Mouse (Mus musculus) MEL (cell line): ENCODE results near the gene Dennd1b. TPM values are rescaled to one million over a fixed set of nuclear protein-coding genes. Genes with fewer than 3 reads are reported as not detected.

ENCODE experiments used
- DNase-seq: peaks from one replicate; pipeline ENCODE4 v3.0.0; 2011; ENCODE audit warnings: low read depth, low spot score
- H3K27ac ChIP-seq: 2 replicates; pipeline ENCODE4 v1.5.1; 2012; ENCODE audit warnings: low read depth, mild to moderate bottlenecking, control low read depth, low read length, moderate library complexity; ENCODE audit not compliant: control insufficient read depth
- H3K27me3 ChIP-seq, 2 experiments: fragments of 150-350 bp in 1 of 2; sonication (generic) in 1 of 2; 2 replicates each; pipeline ENCODE4 v1.6.1; 2012; ENCODE audit warnings: low read length in 2 of 2, mild to moderate bottlenecking in 2 of 2, improper control_type of control experiment in 1 of 2, moderate library complexity in 1 of 2; ENCODE audit not compliant: insufficient read depth in 2 of 2, control insufficient read depth in 1 of 2
- H3K36me3 ChIP-seq, 2 experiments: 2 replicates each; pipeline ENCODE4 v1.6.1; 2012 to 2014; ENCODE audit warnings: low read length in 2 of 2, improper control_type of control experiment in 1 of 2, inconsistent platforms in 1 of 2, mild to moderate bottlenecking in 1 of 2; ENCODE audit not compliant: insufficient read depth in 2 of 2, control insufficient read depth in 1 of 2
- H3K4me1 ChIP-seq, 2 experiments: fragments of 150-350 bp in 1 of 2; sonication (generic) in 1 of 2; 2 replicates each; pipeline ENCODE4 v1.6.1; 2012; ENCODE audit warnings: low read length in 2 of 2, improper control_type of control experiment in 1 of 2, mild to moderate bottlenecking in 1 of 2; ENCODE audit not compliant: insufficient read depth in 2 of 2, control insufficient read depth in 1 of 2
- H3K4me3 ChIP-seq, 2 experiments: fragments of 150-350 bp in 1 of 2; sonication (generic) in 1 of 2; 2 replicates each; pipeline ENCODE4 v1.5.1; 2012; ENCODE audit warnings: low read depth in 2 of 2, low read length in 2 of 2, mild to moderate bottlenecking in 2 of 2, moderate library complexity in 2 of 2, control low read depth in 1 of 2, improper control_type of control experiment in 1 of 2; ENCODE audit not compliant: control insufficient read depth in 1 of 2, insufficient read depth in 1 of 2
- H3K79me2 ChIP-seq: 2 replicates; pipeline ENCODE4 v1.6.1; 2012; ENCODE audit warnings: mild to moderate bottlenecking, low read length, moderate library complexity; ENCODE audit not compliant: control insufficient read depth, poor library complexity, insufficient read depth
- H3K9ac ChIP-seq: 2 replicates; pipeline ENCODE4 v1.6.1; 2012; ENCODE audit warnings: low read depth, mild to moderate bottlenecking, control low read depth, low read length, moderate library complexity; ENCODE audit not compliant: control insufficient read depth, poor library complexity, severe bottlenecking
- H3K9me3 ChIP-seq: fragments of 150-350 bp; sonication (generic); replicated peaks from 2 replicates; pipeline ENCODE4 v1.6.1; 2012; ENCODE audit warnings: mild to moderate bottlenecking, low read length, improper control_type of control experiment, moderate library complexity; ENCODE audit not compliant: insufficient read depth
- BHLHE40 ChIP-seq: IDR thresholded peaks from 2 replicates; pipeline ENCODE4 v1.6.1; 2012; ENCODE audit warnings: low read depth, mild to moderate bottlenecking, inconsistent platforms, low read length, improper control_type of control experiment, borderline replicate concordance
- CHD2 ChIP-seq: IDR thresholded peaks from 2 replicates; pipeline ENCODE4 v1.6.1; 2011; ENCODE audit warnings: low read length, improper control_type of control experiment
- CTCF ChIP-seq, 3 experiments: IDR thresholded peaks in 2 of 3; conservative IDR thresholded peaks in 1 of 3; 2 replicates each; pipeline ENCODE4 v1.5.1; 2011 to 2012; ENCODE audit warnings: low read length in 3 of 3, low read depth in 2 of 3, mild to moderate bottlenecking in 2 of 3, improper control_type of control experiment in 1 of 3, inconsistent platforms in 1 of 3, mixed read lengths in 1 of 3, moderate library complexity in 1 of 3; ENCODE audit not compliant: control insufficient read depth in 1 of 3, insufficient read depth in 1 of 3, poor library complexity in 1 of 3, severe bottlenecking in 1 of 3
- EP300 ChIP-seq, 2 experiments: IDR thresholded peaks; 2 replicates each; pipeline ENCODE4 v1.6.1; 2011; ENCODE audit warnings: improper control_type of control experiment in 2 of 2, low read length in 2 of 2, low read depth in 1 of 2, mild to moderate bottlenecking in 1 of 2
- GATA1 ChIP-seq: IDR thresholded peaks from 2 replicates; pipeline ENCODE4 v1.6.1; 2011; ENCODE audit warnings: low read depth, low read length, improper control_type of control experiment
- JUND ChIP-seq: IDR thresholded peaks from 2 replicates; pipeline ENCODE4 v1.6.1; 2011; ENCODE audit warnings: low read depth, mild to moderate bottlenecking, improper control_type of control experiment, low read length
- KAT2A ChIP-seq: conservative IDR thresholded peaks from 2 replicates; pipeline ENCODE4 v1.6.1; 2012; ENCODE audit warnings: low read depth, low read length, improper control_type of control experiment, inconsistent platforms
- MAZ ChIP-seq: IDR thresholded peaks from 2 replicates; pipeline ENCODE4 v1.6.1; 2012; ENCODE audit warnings: low read depth, mild to moderate bottlenecking, inconsistent platforms, low read length, improper control_type of control experiment
- NELFE ChIP-seq: IDR thresholded peaks from 2 replicates; pipeline ENCODE4 v1.6.1; 2011; ENCODE audit warnings: low read depth, low read length, improper control_type of control experiment
- POLR2A ChIP-seq, 2 experiments: IDR thresholded peaks; 2 replicates each; pipeline ENCODE4 v1.6.1; 2011 to 2012; ENCODE audit warnings: low read length in 2 of 2, mild to moderate bottlenecking in 2 of 2, control low read depth in 1 of 2, improper control_type of control experiment in 1 of 2, low read depth in 1 of 2, moderate library complexity in 1 of 2; ENCODE audit not compliant: control insufficient read depth in 1 of 2, insufficient read depth in 1 of 2, poor library complexity in 1 of 2
- POLR2AphosphoS2 ChIP-seq: IDR thresholded peaks from 2 replicates; pipeline ENCODE4 v1.6.1; 2011; ENCODE audit warnings: low read length, improper control_type of control experiment
- POLR2AphosphoS5 ChIP-seq: IDR thresholded peaks from 2 replicates; pipeline ENCODE4 v1.6.1; 2012; ENCODE audit warnings: low read depth, borderline replicate concordance, mild to moderate bottlenecking, inconsistent platforms, low read length, moderate library complexity, mixed read lengths
- SIN3A ChIP-seq: IDR thresholded peaks from 2 replicates; pipeline ENCODE4 v1.6.1; 2012; ENCODE audit warnings: low read length, improper control_type of control experiment, inconsistent platforms
- SMC3 ChIP-seq: IDR thresholded peaks from 2 replicates; pipeline ENCODE4 v1.6.1; 2011; ENCODE audit warnings: low read depth, low read length, improper control_type of control experiment
- TAL1 ChIP-seq: IDR thresholded peaks from 2 replicates; pipeline ENCODE4 v1.6.1; 2012; ENCODE audit warnings: mild to moderate bottlenecking, inconsistent platforms, low read length, moderate library complexity, mixed read lengths
- UBTF ChIP-seq: IDR thresholded peaks from 2 replicates; pipeline ENCODE4 v1.6.1; 2012; ENCODE audit warnings: low read depth, mild to moderate bottlenecking, inconsistent platforms, low read length, improper control_type of control experiment, moderate library complexity, borderline replicate concordance; ENCODE audit not compliant: insufficient read depth
- USF1 ChIP-seq: IDR thresholded peaks from 2 replicates; pipeline ENCODE4 v1.6.1; 2014; ENCODE audit warnings: low read depth, mild to moderate bottlenecking, inconsistent platforms, low read length, improper control_type of control experiment, moderate library complexity
- USF2 ChIP-seq, 2 experiments: IDR thresholded peaks; 2 replicates each; pipeline ENCODE4 v1.6.1; 2011 to 2012; ENCODE audit warnings: improper control_type of control experiment in 2 of 2, low read length in 2 of 2, borderline replicate concordance in 1 of 2, inconsistent platforms in 1 of 2, low read depth in 1 of 2, mild to moderate bottlenecking in 1 of 2; ENCODE audit not compliant: insufficient read depth in 1 of 2
- ZC3H11A ChIP-seq: IDR thresholded peaks from 2 replicates; pipeline ENCODE4 v1.6.1; 2012; ENCODE audit warnings: low read depth, mild to moderate bottlenecking, inconsistent platforms, low read length, improper control_type of control experiment
- ZMIZ1 ChIP-seq: IDR thresholded peaks from 2 replicates; pipeline ENCODE4 v1.6.1; 2012; ENCODE audit warnings: low read depth, mild to moderate bottlenecking, inconsistent platforms, low read length, improper control_type of control experiment, moderate library complexity
- polyA plus RNA-seq, 2 experiments: library from polyadenylated mRNA; stranded (reverse) in 1 of 2; unstranded in 1 of 2; fragments of >175 nt in 1 of 2; fragments of >200 nt in 1 of 2; gene quantifications; 2 replicates each; pipeline versions ENCODE4 v1.2.1 to v1.2.4; 2012; ENCODE audit warnings: low replicate concordance in 2 of 2, low read depth in 1 of 2; ENCODE audit not compliant: insufficient read length in 2 of 2, insufficient read depth in 1 of 2, missing spikeins in 1 of 2
- total RNA-seq: library from RNA; depleted of rRNA; stranded (reverse); fragments of 300-350 nt; gene quantifications from 2 replicates; pipeline ENCODE4 v1.2.3, GENCODE M21; 2012

Gene Dennd1b
- total and polyA plus RNA-seq, 3 experiments, result 3.9 to 4.1 TPM; not detected in 1

DNA sequence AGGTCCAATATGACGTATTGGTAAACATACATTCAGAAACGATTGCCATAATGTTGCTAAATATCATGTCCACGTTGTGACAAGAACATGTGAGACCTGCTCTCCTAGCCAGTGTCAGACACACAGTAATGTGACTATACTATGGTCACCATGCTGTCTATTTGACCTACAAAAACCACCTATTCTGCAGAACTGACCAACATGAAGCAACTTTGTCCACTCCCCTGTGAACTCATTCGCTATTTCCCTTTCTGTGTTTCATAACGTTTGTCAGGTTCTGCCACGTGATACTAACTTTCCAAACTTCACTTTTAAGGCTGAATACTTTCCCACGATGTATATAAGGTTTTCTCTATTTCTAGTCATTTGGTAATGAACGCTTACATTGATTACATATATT is 22.8 kb upstream of the Dennd1b start:
- Histone ChIP-seq H3K9me3 (no peaks in the 10 kb centered on the region), H3K79me2 (no peaks in the 10 kb centered on the region), H3K36me3 (peaks cover 0 to 3% of the 10 kb centered on the region in 2 experiments; a peak in 2 of 4 replicates), H3K27me3 (no peaks in the 10 kb centered on the region), H3K27ac (no peak overlapping the region), H3K4me1 (no peaks in the 10 kb centered on the region), H3K9ac (no peak overlapping the region), H3K4me3 (no peak overlapping the region)
- TF ChIP-seq POLR2AphosphoS2 (no peak), TAL1 (no peak)
- DNase-seq, result no peak

DNA sequence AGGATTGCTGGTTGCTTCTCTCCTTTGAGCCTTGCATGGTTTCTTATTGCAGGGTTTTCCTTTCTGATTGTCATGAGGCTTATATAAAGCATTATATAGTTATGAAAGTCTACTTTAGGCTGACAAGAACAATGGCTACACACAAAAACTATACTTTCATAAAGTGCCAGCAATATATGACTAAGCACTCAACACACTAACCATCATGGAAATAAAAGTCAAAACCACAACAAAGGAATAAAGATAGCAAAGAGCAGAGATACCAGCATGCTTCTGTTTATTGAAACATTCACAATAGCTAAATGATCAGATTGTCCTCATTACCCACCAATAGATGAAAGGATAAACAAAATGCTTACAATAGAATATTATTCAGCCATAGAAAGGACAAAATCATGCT is 11.1 kb upstream of the Dennd1b start:
- Histone ChIP-seq H3K36me3 (no peaks in the 10 kb centered on the region), H3K27ac (no peak overlapping the region), H3K79me2 (no peaks in the 10 kb centered on the region), H3K9ac (no peak overlapping the region), H3K27me3 (no peaks in the 10 kb centered on the region), H3K4me3 (no peak overlapping the region), H3K4me1 (no peaks in the 10 kb centered on the region), H3K9me3 (no peaks in the 10 kb centered on the region)
- DNase-seq, result no peak
- no peak for TF ChIP-seq SMC3
- TF ChIP-seq EP300 (IDR thresholded peaks at IDR 0.05; ENCODE audit: low read depth in 1 of 2, low read length in 2 of 2), result peak in 1 of 2 experiments; percentile 22; a peak in 1 of 4 replicates

DNA sequence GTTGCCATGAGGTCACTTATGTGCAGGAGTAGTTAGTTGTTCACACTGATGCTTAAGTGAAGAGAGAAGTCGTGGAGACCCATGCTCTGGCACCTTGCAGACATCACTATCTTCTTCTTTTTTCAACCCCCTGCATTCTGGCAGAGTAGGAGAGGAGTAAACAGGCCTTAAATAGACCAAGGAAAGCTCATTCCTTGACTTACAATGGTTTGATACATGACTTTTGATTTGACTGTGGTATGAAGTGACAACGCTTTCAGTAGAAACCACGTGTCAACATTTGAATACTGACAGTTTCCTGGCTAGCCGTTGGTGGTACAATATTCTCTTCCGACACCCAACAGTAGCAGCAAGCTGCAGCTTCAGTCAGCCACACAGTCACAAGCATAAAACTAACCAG is 8.3 kb upstream of the Dennd1b start:
- no peaks in the 10 kb centered on the region for H3K36me3 ChIP-seq
- H3K79me2 ChIP-seq, result no peaks in the 10 kb centered on the region
- no peaks in the 10 kb centered on the region for H3K9me3 ChIP-seq
- no peak overlapping the region for H3K9ac ChIP-seq
- H3K4me1 ChIP-seq, result no peaks in the 10 kb centered on the region
- H3K27ac ChIP-seq, result no peak overlapping the region
- no peak for TF ChIP-seq CTCF (IDR thresholded peaks at IDR 0.05 in 2 of 3, conservative IDR thresholded peaks at IDR 0.05 in 1 of 3; ENCODE audit: control insufficient read depth in 1 of 3, insufficient read depth in 1 of 3, low read depth in 2 of 3, low read length in 3 of 3, poor library complexity in 1 of 3, severe bottlenecking in 1 of 3)
- TF ChIP-seq ZC3H11A, result no peak
- no peak for TF ChIP-seq SIN3A
- no peak for TF ChIP-seq BHLHE40
- TF ChIP-seq KAT2A, result no peak
- no peak for TF ChIP-seq GATA1
- no peak for TF ChIP-seq UBTF
- no peak for TF ChIP-seq NELFE
- TF ChIP-seq USF2 (IDR thresholded peaks at IDR 0.05; ENCODE audit: borderline replicate concordance in 1 of 2, insufficient read depth in 1 of 2, low read depth in 1 of 2, low read length in 2 of 2), result no peak
- no peak for TF ChIP-seq POLR2A (IDR thresholded peaks at IDR 0.05; ENCODE audit: control insufficient read depth in 1 of 2, insufficient read depth in 1 of 2, low read depth in 1 of 2, low read length in 2 of 2, poor library complexity in 1 of 2)
- no peak for TF ChIP-seq USF1
- no peak for TF ChIP-seq CHD2
- no peak for TF ChIP-seq POLR2AphosphoS2
- TF ChIP-seq ZMIZ1, result no peak
- TF ChIP-seq MAZ, result no peak
- no peak for TF ChIP-seq POLR2AphosphoS5
- TF ChIP-seq JUND, result no peak
- TF ChIP-seq, all 39 proteins: peak for 0
- no peaks in the 10 kb centered on the region for H3K27me3 ChIP-seq
- no peak for DNase-seq
- no peak overlapping the region for H3K4me3 ChIP-seq
